Mouse (Mus musculus) lung, embryonic 16.5 days (tissue): ENCODE results near the gene Zmynd12. TPM values are rescaled to one million over a fixed set of nuclear protein-coding genes. Genes with fewer than 3 reads are reported as not detected.
A peak's percentile ranks its signal among the peaks of the same experiment; 100 is the strongest.

Source experiments
- ATAC-seq: fragments of 200-750 bp; cut with Nextera tagmentation; 2 replicates; pipeline ENCODE4 v1.8.0; 2017; ENCODE audit warnings: low read depth, mild to moderate bottlenecking, moderate library complexity
- H3K27ac ChIP-seq: fragments of 300-500 bp; sonication (generic); 2 replicates; pipeline ENCODE4 v1.5.1; 2014; ENCODE audit warnings: mild to moderate bottlenecking, control low read depth, low read length
- H3K27me3 ChIP-seq: fragments of 300-500 bp; sonication (generic); 2 replicates; pipeline ENCODE4 v1.6.1; 2014; ENCODE audit warnings: low read depth, low read length, mixed read lengths; ENCODE audit not compliant: control insufficient read depth, insufficient read depth
- H3K36me3 ChIP-seq: fragments of 300-500 bp; sonication (generic); 2 replicates; pipeline ENCODE4 v1.6.1; 2014; ENCODE audit warnings: low read length; ENCODE audit not compliant: control insufficient read depth, insufficient read depth
- H3K4me1 ChIP-seq: fragments of 300-500 bp; sonication (generic); replicated peaks from 2 replicates; pipeline ENCODE4 v1.6.1; 2014; ENCODE audit warnings: low read length, mixed read lengths; ENCODE audit not compliant: control insufficient read depth, insufficient read depth
- H3K4me2 ChIP-seq: fragments of 300-500 bp; sonication (generic); 2 replicates; pipeline ENCODE4 v1.6.1; 2014; ENCODE audit warnings: low read depth, low read length, control low read depth
- H3K4me3 ChIP-seq: fragments of 300-500 bp; sonication (generic); 2 replicates; pipeline ENCODE4 v1.5.1; 2014; ENCODE audit warnings: mild to moderate bottlenecking, low read length, control low read depth
- H3K9ac ChIP-seq: fragments of 300-500 bp; sonication (generic); 2 replicates; pipeline ENCODE4 v1.6.1; 2014; ENCODE audit warnings: low read length, control low read depth
- H3K9me3 ChIP-seq: fragments of 300-500 bp; sonication (generic); 2 replicates; pipeline ENCODE4 v1.6.1; 2016; ENCODE audit warnings: low read length; ENCODE audit not compliant: control insufficient read depth
- WGBS: fragments of 180-500 bp; shearing (Covaris S2); extraction: QIAGEN DNeasy Blood & Tissue Kit; methylation state at CpG from one replicate; pipeline ENCODE4 v1.1.7; 2014; 5-methylcytosine and 5-hydroxymethylcytosine counted together
- polyA plus RNA-seq: library from polyadenylated mRNA; unstranded; fragments of >200 nt; fragmentation: Nextera tagmentation; extraction: Ambion mirVana; gene quantifications from 2 replicates; pipeline ENCODE4 v1.2.1, GENCODE M21; 2015

Gene Zmynd12
- polyA plus RNA-seq, 1 experiment from 2014 or later, result 2.0 TPM

DNA sequence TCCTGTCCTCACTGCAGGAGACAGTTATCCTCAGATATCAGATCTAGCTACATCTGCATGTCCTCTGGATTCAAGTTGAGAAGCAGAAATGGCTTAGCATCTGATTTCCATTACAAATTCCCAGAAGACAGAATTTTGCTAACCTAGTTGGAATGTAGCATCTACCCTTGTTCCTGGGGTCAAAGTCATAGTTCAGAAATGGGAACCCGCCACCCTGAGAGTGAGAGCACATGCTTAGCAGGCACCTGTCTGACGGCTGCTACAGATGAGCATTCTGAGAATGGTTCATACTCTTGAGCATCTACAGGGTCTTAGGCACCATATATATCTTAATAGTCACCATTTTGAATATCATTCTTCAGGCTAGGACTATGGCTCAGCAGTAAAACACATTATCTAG, 15.3 kb downstream of the Zmynd12 start:
- Histone ChIP-seq H3K27ac (no peak overlapping the region), H3K4me1 (no peaks in the 10 kb centered on the region), H3K4me2 (no peak overlapping the region), H3K27me3 (no peaks in the 10 kb centered on the region), H3K4me3 (no peak overlapping the region), H3K9ac (no peak overlapping the region), H3K9me3 (peaks cover 7% of the 10 kb centered on the region; the same call in 1 of the 2 replicates), H3K36me3 (no peaks in the 10 kb centered on the region)
- ATAC-seq, result no peak
- WGBS, result 78% methylated on average over 2 of the region's 2 CpGs

DNA sequence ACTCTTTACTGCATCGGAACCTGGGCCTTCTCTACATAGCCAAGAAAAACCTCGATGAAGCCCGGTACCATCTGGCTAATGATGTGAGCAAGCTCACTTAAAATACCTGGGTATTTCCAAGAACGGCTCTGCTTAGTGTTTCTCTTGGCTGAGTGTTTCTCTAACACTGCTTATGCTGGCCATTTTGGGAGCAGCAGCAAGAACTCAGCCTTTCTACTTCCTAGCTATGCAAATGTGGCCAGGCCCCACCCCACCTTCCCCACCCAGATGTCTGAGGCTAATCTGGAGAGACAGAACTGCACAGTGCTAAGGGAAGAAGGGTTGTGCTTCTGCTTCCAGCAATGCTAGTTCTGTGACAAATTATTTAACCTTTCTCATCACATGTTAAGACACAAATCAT, 19.2 kb downstream of the Zmynd12 start:
- Histone ChIP-seq H3K4me3 (no peak overlapping the region), H3K4me2 (no peak overlapping the region), H3K27me3 (no peaks in the 10 kb centered on the region), H3K27ac (no peak overlapping the region), H3K4me1 (no peaks in the 10 kb centered on the region), H3K9ac (no peak overlapping the region), H3K36me3 (no peaks in the 10 kb centered on the region), H3K9me3 (no peaks in the 10 kb centered on the region)
- WGBS, result 88% methylated on average over 4 of the region's 4 CpGs
- no peak for ATAC-seq

DNA sequence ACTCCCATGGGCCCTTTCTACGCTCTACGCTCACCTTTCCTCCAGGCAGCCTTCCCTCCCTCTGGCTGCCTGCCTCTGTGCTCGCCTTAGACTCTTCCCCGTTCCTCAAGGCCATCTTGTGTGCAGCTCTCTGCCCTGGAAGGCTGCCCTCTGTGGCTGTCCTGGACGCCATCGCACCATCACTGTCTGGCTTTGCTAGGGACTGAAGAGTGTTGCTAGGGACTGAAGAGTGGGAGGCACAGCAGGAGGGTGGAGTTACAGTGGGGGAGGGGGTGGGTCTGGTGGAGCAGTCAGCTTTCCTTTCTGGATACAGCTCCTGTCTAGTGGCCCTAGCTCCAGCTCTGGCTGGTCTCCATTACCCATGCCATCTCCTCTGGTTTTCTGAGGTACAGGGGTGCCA, 19.9 kb downstream of the Zmynd12 start:
- Histone ChIP-seq H3K9ac (no peak overlapping the region), H3K4me1 (no peaks in the 10 kb centered on the region), H3K4me2 (no peak overlapping the region), H3K27me3 (no peaks in the 10 kb centered on the region), H3K36me3 (no peaks in the 10 kb centered on the region), H3K9me3 (no peaks in the 10 kb centered on the region), H3K27ac (no peak overlapping the region), H3K4me3 (no peak overlapping the region)
- WGBS, result 53% methylated on average over 6 of the region's 6 CpGs
- no peak for ATAC-seq

DNA sequence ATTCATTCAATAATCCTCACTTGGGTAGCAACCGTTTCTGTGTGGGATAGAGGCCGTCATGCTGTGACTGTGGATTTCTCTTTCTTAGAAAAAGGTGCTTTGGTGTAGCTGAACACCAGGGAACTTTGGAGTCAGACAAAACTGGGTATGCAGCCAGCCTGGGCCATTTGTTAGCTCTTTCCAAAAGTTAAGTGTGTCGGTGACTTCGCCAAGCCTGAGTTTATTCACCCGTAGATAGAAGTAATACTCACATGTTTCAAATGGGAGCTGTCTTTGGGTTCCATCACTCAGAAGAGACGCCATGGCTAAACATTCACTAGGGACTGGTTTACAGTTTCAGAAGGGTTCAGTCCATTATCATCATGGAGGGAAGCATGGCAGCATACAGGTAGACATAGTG, 24.6 kb downstream of the Zmynd12 start:
- no peak overlapping the region for H3K9ac ChIP-seq
- ATAC-seq, result no peak
- no peaks in the 10 kb centered on the region for H3K27me3 ChIP-seq
- 88% methylated on average over 6 of the region's 6 CpGs for WGBS
- no peak overlapping the region for H3K4me2 ChIP-seq
- no peaks in the 10 kb centered on the region for H3K36me3 ChIP-seq
- H3K4me1 ChIP-seq, result no peaks in the 10 kb centered on the region
- H3K4me3 ChIP-seq, result no peak overlapping the region
- no peaks in the 10 kb centered on the region for H3K9me3 ChIP-seq
- H3K27ac ChIP-seq, result no peak overlapping the region

DNA sequence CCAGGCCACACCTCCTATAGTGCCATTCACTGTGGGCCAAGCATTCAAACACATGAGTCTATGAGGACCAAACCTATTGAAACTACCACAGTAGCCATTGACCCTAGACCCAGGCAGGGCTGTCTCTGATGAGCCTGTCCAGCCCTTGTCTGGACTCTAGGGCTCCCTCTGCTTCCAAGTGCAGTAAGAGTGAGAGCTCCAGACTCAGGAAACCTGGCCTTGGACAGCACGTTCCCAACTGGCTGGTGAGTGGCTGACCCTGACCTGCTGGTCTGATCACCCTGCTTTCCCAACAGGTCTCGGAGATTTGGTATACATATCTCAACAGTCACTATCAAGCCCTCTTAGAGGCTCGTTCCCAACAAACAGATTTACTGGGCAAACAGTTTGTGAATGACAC, 25.2 kb downstream of the Zmynd12 start:
- no peak for ATAC-seq
- no peak overlapping the region for H3K9ac ChIP-seq

DNA sequence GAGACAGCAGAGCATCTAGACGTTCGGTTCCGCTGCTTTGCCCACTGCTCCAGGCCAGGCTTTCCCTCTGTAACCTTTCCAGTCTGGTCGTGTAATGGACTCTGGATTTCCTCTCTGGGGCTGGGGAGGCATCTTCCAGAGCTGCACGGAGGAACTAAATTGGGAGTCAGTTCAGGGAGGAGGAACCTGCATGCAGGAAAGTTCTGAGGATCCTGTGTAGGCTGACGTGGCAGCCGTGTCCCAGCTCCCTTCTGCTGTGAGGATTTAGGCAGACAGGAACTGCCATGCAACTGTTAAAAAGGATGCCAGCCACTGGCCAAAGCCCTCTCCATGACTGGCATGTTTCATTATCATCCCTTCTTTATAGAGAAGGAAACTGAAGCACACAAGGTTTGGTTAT, 27.8 kb downstream of the Zmynd12 start:
- Histone ChIP-seq H3K4me3 (no peak overlapping the region), H3K36me3 (no peaks in the 10 kb centered on the region), H3K4me1 (no peaks in the 10 kb centered on the region; the same call in 1 of the 2 replicates), H3K27ac (no peak overlapping the region), H3K9ac (no peak overlapping the region), H3K27me3 (no peaks in the 10 kb centered on the region), H3K4me2 (no peak overlapping the region), H3K9me3 (no peaks in the 10 kb centered on the region)
- ATAC-seq, result no peak
- WGBS, result 66% methylated on average over 7 of the region's 7 CpGs

More for the DNA sequence above, 25.2 kb downstream of the Zmynd12 start:
- H3K36me3 ChIP-seq, result no peaks in the 10 kb centered on the region
- H3K9me3 ChIP-seq, result no peaks in the 10 kb centered on the region
- H3K4me3 ChIP-seq, result no peak overlapping the region
- no peak overlapping the region for H3K4me2 ChIP-seq
- no peaks in the 10 kb centered on the region for H3K4me1 ChIP-seq
- H3K27ac ChIP-seq, result no peak overlapping the region
- WGBS, result 51% methylated on average over 3 of the region's 3 CpGs
- no peaks in the 10 kb centered on the region for H3K27me3 ChIP-seq

DNA sequence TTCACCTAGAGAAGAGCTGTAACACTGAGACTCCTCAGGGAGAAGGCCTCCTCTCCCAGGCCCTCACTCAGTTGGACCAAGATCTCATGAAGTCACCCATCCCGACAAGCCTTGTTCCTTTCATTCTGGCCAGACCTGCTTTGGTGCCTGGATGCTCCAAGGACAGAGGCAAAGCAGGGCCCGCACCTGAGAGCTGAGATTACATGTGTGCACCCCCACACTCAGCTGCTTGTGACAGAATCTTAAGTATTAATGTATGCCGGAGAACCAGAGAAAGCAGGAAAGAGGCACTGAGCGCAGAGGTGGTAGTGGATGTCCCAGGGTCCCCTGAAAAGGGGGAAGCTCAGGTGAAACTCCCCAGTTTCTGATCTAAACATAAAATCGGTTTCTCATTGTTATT, 30.5 kb downstream of the Zmynd12 start:
- Histone ChIP-seq H3K27me3 (no peaks in the 10 kb centered on the region), H3K9me3 (no peaks in the 10 kb centered on the region), H3K27ac (no peak overlapping the region), H3K4me2 (no peak overlapping the region), H3K4me1 (no peaks in the 10 kb centered on the region; the same call in 1 of the 2 replicates), H3K9ac (no peak overlapping the region), H3K4me3 (no peak overlapping the region), H3K36me3 (no peaks in the 10 kb centered on the region)
- WGBS, result 40% methylated on average over 5 of the region's 5 CpGs
- ATAC-seq, result no peak

DNA sequence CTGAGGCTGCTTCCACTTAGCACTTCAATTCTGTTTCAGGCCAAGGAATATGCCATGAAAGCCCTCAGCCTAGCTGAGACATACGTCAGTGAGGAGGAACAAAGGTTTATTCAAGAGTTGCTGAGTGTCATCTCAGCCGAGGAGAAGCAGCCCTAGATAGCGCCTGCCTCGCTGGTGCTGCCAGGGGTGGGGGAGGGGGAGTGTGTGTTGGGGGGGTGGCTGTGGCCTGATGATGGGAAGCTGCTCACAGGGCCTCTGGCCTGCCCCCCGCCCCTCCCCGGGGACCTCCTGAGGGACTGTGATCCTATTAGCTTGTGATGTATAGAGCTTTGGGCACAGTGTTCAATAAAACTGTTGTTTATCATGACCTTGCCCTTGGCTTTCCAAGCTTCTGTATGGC, 30.9 kb downstream of the Zmynd12 start:
- Histone ChIP-seq H3K4me3 (no peak overlapping the region), H3K4me1 (no peaks in the 10 kb centered on the region; the same call in 1 of the 2 replicates), H3K9me3 (no peaks in the 10 kb centered on the region), H3K27me3 (no peaks in the 10 kb centered on the region), H3K4me2 (no peak overlapping the region), H3K9ac (no peak overlapping the region), H3K27ac (no peak overlapping the region), H3K36me3 (no peaks in the 10 kb centered on the region)
- peak; percentile 84 for ATAC-seq
- WGBS, result 12% methylated on average over 6 of the region's 6 CpGs

DNA sequence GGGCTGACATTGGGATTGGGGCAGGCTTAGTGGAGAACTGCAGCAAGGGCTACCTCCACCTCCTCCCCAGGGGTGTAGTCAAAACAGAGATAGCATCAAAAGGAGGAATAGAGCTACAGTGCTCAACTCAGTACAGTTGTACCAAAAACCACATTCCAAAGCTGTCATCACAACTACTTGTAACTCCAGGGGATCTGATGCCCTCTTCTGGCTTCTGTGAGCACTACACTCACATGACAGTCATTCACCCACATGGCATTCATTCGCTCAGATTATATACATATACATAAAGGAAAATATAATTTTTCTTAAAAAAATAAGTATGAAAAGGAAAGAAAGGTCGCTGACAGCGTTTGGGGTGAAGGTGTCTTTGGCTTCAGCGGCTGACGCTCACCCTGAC, 37.7 kb downstream of the Zmynd12 start:
- Histone ChIP-seq H3K27ac (0 out of 2 replicates have a peak overlapping the region, but pooled peaks have one; percentile 45), H3K27me3 (no peaks in the 10 kb centered on the region), H3K4me1 (peaks cover 20% of the 10 kb centered on the region), H3K9me3 (no peaks in the 10 kb centered on the region), H3K9ac (no peak overlapping the region), H3K4me3 (no peak overlapping the region), H3K4me2 (no peak overlapping the region), H3K36me3 (no peaks in the 10 kb centered on the region)
- 46% methylated on average over 5 of the region's 5 CpGs for WGBS
- no peak for ATAC-seq

DNA sequence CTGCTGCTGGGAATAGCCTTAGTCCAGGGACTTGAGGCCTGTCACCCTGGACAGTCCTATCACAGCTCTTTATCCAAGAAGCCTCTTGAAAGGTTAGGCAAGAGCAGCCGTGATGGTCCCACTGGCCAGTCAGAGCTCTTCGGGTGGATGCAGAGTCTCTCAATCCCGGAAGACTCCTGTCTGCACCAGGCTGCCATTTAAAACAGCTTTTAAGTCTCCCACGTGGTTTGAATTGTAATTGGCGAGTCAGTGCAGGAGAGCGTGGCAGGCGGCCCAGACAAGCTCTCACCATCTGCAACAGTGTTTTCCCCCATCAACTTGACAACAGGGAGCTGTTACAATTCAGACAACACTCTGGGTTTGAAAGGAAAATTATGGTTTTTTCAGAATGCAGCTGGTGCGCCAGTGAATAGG, 38.1 kb downstream of the Zmynd12 start:
- H3K4me2 ChIP-seq, result no peak overlapping the region
- no peak overlapping the region for H3K9ac ChIP-seq
- H3K9me3 ChIP-seq, result no peaks in the 10 kb centered on the region
- H3K27me3 ChIP-seq, result no peaks in the 10 kb centered on the region
- 0 out of 2 replicates have a peak overlapping the region, but pooled peaks have one; percentile 45 for H3K27ac ChIP-seq
- no peak overlapping the region for H3K4me3 ChIP-seq
- ATAC-seq, result peak; percentile 85
- H3K4me1 ChIP-seq, result peaks cover 20% of the 10 kb centered on the region
- WGBS, result 34% methylated on average over 8 of the region's 8 CpGs
- no peaks in the 10 kb centered on the region for H3K36me3 ChIP-seq
